Mouse (Mus musculus) erythroid progenitor cell, adult 5-6 weeks (primary cell): ENCODE measurements around the gene Col15a1. TPM values are rescaled to one million over a fixed set of nuclear protein-coding genes. Genes with fewer than 3 reads are reported as not detected.

Experiments
- ATAC-seq: replicated peaks from 2 replicates; pipeline ENCODE4 v1.8.0; 2016; ENCODE audit warnings: moderate number of reproducible peaks, mild to moderate bottlenecking, moderate TSS enrichment, inconsistent platforms; ENCODE audit not compliant: poor library complexity, low FRiP score, severe bottlenecking
- total RNA-seq, 2 experiments: library from RNA; stranded (forward) in 1 of 2; stranded (reverse) in 1 of 2; fragments of 150-400 nt in 1 of 2; fragments of 186-747, 209-891 nt in 1 of 2; gene quantifications; 2 replicates each; pipeline versions ENCODE4 v1.2.3 to v1.2.4; 2015 to 2017; ENCODE audit warnings: low replicate concordance in 2 of 2

The Col15a1 gene
- total RNA-seq, 2 experiments from 2014 or later: not detected

DNA sequence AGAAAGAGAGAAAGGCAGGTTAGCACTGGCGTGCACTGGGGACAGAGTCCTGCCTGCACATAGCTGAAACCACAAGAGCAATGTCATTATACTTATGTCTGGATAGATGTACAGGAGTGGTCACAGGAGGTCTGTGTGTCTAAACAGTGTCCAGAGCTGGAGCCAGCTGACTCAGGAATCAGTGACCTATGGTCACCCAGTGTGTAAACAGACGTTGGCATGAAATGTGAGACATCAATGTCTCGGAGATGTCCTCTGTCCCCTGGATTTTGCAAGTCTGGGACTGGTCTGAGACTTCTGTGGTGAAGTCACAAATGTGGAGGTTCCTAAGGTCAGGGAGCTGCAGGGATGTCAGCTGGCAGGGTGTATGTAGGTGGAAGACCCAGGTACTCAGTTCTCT, 50.2 kb downstream of the Col15a1 start:
- no peak for ATAC-seq

DNA sequence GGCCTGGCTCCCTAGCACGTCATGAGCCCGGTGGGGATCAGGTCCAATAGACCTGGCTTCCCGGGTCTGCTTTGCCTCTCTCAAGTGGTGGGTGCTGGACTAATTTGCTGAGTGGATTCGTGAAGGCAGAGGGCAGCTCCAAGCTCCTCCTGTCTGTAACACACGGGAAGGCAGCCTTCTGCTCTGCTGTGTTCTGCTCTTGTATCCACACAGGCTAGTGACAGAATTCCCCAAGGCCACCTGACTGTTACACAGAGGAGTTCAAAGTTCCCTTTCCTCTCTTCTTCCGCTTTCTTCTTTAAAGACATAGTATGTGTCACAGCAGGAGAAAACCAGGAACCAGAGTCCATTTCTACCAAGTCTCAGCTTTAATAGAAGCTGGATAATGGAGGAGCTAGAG, 53.1 kb downstream of the Col15a1 start:
- ATAC-seq: no peak

DNA sequence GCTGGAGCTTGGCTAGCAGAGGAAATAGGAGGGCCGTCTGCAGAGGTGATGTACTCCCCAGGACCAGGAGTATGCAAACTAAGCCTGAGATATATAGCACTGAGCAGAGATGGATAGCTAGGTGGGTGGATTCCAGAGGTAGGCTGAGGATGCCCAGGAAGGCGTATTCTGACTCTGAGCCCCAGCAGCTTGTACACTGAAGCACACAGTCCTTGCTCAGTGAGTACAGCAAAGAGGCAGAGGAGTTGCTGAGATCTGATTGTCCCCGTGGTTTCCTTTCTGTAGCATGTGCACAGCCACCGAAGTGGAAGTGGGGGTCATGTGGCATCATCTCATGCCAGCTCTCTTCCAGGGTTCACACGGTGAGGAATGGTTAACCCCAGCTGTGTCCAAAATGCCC, 54.0 kb downstream of the Col15a1 start:
- ATAC-seq: no peak

DNA sequence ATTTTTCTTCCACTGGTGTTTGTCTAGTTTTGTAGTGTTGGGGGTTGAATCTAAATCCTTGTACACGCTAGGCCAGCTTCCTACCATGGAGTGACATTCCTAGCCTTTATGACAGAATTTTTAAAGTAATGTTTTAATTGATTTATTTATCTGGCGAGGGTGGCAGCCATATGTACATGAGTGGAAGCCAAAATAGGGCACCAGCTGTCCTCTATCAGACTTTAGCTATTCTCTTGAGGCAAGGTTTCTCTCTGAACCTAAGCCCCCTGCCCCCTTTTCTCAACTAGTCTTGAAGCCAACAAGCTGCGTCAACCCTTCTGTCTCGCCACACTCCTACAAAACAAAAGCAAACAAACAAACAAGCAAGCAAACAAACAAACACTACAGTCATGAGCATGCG, 57.6 kb downstream of the Col15a1 start:
- no peak for ATAC-seq

DNA sequence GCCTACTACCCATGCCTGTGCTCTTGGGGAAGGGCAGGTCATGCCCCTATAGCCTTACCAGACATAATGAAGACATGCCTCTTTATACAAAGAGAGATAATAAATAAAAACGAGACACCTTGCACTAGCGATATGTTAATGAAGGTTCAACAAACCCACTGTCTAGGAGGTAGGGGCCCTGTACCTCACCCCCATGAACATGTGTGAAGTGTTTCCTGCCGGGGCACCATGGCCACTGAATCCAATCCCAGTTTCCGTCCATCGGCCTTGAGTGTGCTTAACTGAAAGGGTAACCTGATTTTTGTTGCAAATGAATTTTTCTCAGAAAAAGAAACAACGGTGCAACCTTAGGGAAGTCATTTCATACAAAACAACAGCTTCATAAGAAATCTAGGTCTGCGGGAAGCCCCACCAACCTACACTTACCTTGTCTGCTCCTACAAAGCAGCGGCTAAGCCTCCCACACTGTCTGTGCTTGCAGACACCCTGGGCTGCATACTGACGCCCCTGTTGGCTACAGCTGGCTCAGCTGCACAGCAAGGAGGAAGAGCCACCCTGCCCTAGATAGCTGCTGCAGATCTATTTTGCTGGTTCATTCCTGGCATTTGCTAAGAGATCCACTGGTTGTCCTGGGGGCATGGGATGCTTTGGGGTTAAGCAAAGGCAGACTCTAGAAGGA, 64.6 kb downstream of the Col15a1 start:
- ATAC-seq: no peak

DNA sequence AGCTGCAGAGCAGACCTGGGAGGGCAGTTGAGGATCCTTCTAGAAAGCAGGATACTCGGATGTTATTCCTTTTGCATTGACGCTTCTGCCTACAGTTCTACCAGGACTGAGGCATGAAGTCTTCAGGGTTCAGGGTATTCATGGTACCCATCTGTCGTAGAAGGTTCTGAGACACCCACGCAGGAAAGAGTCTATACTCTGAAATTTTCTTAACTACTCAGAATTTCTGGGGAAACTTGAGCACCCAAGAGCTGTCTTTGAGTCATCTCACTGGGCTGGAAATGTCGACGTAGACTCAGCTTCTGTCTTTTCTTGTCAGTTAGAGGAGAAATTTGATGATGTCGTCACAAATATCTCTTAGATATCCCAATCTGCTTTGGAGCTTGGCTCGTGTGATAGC, 65.8 kb downstream of the Col15a1 start:
- no peak for ATAC-seq

DNA sequence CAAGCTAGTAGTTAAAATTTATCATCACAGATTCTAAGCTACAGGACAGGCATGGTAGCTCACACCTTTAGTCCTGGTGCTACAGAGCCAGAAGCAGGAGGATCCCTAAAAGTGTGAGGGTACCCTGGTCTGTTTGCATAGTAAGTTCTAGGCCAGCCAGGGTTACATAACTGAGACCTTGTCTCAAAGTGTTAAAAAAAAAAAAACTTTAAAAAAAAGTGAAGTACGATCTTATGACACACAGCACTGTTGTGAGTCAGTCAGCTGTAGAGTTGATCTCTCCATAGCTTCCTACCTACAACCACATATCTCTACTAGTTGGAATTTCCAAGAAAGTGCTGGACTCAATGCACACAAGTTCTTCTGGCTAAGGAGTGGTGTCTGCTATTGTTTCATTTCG, 67.0 kb downstream of the Col15a1 start:
- ATAC-seq: no peak

DNA sequence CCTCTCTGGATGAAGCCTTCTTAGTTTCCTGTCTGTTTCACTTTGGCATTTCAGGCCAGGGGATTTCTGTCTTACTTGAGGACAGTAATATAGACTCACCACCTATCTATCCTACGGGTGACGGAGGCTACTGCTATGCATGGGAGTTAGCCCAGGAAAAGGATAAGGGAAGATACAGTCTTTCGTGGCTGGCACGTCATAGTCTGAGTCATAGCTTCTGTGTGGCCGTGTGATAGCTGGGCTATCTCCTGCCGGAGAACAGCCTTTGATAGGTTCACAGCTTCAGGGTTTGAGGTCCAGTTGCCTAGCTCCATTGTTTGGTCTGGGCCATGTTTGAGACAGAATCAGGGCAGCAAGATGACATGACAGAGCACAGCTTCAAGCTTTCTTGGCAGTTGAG, 70.4 kb downstream of the Col15a1 start:
- no peak for ATAC-seq

DNA sequence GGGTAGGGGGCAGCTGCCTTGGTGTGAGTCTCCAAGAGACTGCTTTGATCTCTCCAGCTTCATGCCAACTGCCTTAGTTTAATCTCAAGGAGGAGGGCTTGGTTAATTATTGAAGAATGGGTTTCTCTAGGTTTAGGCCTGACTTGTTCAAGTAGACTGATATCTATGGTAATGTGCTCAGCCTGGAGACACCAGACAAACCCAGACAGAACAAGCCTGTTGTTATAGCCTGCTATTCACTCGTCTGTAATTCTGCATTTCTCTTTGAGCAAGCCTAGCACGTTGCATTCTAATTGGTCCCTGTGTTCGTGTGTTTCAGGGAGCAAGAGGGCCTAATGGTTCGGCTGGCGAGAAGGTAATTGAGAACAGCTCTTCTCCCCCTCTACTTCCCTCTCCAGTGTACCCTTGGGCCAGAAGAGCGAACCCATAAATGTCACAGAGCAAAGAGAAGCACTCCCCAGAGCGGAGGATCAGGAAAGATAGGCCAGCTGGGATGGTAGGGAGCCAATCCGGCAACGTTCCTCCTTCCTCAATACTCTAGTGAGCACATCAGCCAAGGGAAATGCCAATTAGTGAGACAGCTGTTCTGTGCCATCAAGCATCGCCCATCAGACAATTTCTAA, 71.2 kb downstream of the Col15a1 start:
- ATAC-seq: no peak

DNA sequence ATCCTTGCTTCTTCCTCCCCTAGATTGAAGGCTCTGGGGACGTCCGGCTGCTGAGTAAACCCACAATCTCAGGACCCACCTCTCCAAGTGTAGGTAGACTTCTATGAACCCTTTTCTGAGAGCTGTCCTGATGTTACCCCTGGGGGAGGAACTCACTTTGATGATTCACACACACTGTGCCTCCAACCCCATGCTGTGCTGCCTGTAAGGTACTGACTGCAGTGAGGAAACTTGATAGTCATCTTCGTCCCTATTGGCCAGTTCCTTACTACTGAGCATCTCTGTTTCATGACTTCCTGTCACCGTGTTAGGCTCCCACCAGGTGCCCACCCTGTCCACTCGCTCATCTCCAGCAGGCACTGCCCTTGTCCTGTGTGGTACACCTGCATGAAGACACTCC, 72.2 kb downstream of the Col15a1 start:
- no peak for ATAC-seq

DNA sequence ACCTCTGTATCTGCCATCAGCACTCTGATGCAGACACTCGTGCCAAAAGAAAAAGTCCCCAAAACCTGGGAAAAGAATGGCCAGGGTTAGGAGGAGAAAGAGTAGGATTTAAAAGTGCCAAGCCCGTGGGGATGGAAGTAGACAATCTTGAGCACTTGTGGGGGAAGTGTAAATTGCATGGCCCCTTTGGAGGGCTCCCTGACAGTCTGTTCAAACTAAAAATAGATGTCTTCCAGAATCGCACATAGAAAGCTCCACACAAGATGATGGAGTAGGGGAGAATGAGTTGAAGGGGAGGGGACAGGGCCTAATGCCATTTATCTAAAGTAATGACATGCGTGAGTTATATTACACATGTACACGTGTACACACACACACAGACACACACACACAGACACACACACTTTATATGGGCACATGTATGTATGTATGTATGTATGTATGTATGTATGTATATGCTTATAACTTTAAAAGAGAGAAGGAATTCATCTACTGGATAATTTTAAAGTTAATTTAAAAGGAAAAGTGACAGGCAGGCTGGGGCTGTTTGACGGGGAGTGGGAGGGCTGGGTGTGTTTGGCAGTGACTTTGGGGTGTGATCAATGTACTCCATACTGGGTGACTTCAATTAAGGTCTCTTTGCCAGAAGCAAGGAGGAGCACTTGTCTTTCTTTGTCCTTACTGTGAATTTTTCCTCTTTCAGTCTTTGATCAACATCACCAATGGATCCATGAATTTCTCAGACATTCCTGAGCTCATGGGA, 74.1 kb downstream of the Col15a1 start:
- no peak for ATAC-seq

DNA sequence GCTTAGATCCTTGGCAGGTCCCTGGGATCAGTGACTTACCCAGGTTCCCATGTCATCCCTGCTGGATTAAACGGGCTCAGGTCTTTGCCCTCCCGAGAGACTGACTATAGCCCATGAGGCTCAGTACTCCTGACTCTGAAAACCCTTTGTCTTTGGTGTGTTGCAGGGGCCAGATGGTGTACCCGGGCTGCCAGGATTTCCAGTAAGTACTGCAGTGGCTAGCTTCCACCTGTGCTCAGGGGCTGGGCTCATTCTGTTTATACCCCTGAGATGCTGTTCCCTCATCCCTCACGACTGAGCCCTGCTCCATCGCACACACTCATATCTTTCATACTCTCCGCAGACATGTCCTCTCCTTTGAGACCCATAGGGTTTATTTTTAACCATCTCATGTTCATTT, 76.3 kb downstream of the Col15a1 start:
- ATAC-seq: no peak

DNA sequence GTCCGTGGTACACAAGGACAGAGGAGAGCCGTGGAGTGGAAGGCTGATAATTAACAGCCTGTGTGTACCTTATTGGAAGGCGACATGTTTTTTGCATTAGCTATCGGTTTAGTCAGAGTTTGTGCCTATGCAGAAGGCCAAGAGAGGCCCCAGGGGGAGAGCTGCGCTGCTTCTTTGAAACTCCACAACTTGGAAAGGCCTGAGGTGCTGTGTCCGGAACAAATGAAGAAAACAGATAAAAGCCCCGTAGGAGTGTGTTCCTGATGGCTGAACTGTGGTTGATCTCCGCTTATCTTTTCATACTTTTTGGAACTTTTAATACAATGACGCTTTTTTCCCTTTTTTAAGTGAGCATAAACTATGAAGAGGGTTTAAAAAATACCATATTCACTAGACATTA, 76.9 kb downstream of the Col15a1 start:
- ATAC-seq: no peak

DNA sequence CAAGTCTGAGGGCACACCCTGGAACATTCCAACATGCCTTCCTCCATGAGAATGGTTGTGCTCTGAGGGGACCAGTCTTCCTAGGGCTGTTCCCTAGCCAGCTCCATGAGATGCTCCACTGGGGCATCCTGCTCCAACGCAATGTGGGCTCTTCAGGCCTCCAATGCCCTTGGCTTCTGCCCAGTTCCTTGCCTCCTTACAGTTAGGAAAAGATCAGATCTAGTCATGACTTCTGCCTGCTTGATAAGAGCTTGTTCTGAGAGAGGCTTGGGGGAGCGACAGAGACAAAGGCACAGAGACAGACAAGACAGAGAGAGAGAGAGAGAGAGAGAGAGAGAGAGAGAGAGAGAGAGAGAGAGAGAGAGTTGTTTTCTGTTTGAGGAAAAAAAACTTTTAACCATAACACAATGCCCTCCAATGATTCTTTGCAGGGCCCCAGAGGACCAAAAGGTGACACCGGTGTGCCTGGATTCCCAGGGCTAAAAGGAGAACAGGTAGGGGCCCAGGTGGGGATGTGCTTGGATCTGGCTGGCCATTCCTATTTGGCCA, 78.7 kb downstream of the Col15a1 start:
- no peak for ATAC-seq

DNA sequence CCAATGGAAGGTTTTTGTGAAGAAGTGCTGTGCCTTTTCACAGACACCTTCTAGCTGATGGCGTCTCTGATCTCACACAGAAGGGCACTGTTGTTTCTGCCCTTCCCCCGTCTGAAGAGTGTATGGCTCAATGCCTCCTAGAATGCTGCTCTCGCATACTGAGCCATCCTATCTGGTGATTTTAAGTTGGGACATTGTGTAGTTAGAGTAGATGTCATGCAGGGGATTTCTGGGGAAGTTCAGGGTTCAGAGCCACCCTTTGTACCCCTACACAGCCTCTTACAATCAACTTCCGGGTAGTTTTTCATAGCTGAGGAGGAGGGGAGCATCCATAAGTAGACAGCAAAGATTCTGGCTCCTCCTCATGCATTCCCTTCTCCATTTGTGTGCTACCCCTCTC, 79.5 kb downstream of the Col15a1 start:
- ATAC-seq: no peak

DNA sequence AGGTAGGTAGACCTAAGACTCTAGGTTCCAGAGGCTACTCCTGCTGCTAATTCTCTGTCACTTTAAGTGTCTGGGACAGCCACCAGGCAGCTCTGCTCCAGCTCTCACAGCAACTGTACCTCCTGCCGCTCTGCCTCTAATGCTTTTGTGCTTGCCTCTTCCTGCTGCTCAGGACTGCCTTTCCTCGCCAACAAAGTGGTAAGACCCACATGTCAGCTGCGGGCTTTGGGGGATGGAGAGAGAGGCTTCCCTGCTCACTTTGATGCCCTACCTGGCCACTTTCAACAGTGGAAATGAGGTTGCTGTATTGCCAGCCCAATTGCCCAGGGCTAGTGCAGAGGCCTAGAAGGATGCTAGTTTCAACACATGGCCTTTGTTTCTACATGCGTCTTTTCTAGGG, 80.3 kb downstream of the Col15a1 start:
- ATAC-seq: no peak

DNA sequence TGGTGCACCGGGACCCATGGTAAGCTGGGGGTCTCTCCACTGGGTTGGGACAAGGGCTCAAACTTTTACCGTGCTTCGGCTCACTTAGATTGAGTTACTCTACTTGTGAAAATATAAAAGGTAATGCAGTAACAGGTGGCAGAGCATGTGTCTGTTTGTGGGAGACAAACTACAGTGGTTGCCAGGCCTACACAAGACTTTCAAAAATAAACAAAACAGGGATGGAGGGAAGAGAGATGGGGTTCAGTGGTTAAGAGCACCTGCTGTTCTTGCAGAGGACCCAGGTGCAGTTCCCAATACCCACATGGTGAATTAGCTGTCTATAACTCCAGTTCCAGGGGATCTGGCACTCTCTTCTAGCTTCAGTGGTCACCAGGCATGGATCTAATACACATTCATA, 81.6 kb downstream of the Col15a1 start:
- ATAC-seq: no peak

DNA sequence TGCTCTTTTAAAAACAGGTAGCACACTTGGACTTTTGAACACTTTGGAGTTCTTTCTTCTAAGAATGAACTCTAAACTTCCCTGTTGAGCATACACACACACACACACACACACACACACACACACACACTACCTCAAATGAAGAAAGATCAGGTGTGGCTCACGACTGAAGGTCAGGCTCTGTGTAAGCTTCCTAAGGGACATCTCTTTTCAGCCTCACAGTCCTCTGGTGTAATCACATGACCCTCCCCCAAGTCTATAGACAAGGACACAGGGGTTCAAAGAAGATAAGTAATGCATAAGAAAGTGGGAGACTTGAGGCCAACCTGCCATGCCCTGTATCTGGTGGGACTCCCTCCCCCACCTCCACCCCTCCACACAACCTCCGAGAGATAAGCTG, 82.5 kb downstream of the Col15a1 start:
- ATAC-seq: no peak

DNA sequence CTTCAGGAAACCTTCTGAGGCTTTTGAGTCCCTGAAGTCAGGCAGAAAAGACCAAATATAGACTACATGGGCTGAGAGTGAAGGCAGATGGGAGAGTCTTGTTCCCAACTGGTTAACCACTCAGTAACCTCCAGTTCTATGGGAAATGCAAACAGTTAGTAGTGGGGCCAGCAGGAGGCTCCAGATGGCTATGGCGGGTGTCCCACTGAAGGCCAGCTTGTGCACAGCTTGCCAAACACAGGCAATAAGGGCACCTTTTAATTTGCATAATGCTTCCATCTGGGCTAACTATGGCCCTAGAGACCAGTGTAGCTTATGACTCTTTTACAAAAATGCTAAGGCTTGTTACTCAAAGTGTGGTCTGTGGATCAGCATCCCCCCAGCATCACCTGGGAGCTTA, 83.1 kb downstream of the Col15a1 start:
- ATAC-seq: no peak

DNA sequence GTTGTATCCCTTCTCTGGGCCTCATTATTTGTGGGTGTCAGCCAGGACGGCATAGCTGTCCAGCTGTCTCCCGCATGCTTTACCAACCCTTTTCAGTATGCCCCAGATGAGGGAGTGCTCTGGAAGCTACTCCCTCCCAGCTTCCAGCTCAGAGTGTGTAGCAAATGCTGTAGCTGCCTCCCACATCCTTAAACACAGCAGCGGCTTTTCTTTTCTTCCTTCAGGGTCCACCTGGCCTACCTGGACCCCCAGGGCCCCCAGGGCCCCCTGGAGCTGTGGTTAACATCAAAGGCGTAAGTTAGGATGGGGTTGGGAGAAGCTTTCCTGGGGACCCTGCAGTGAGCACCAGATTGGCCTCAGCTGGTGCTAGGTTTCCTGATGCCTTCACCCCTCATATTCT, 85.0 kb downstream of the Col15a1 start:
- no peak for ATAC-seq
